ENCODE assay signal across 19 mouse cellular contexts in genomic region chr7:6744281-6744904, GRCm38 (mm10). TPM values are rescaled to one million over a fixed set of nuclear protein-coding genes. Genes with fewer than 3 reads are reported as not detected.
DNase-seq lines count a peak whose midpoint lies in the region; ATAC-seq and TF ChIP-seq lines count a peak whose summit lies in the region.
"Had no signal": no experiment of that assay in that cellular context is flagged by ENCODE, and none has a peak within 500 bp of the region (broad histone marks: within the 10 kb centered on the region; RNA-seq: fewer than 3 reads in every experiment).

No protein-coding gene starts in this region.

- WGBS in heart, embryonic 16.5 days, result 24% methylated on average over 10 of the region's 10 CpGs
- 70% methylated on average over 10 of the region's 10 CpGs for WGBS in embryonic facial prominence, embryonic 10.5 days
- 29% methylated on average over 10 of the region's 10 CpGs for WGBS in limb, embryonic 10.5 days

- H3K4me1 ChIP-seq in heart, embryonic 16.5 days (ENCODE audit: control insufficient read depth, insufficient read depth, low read length), result peaks cover 3% of the 10 kb centered on the region; the same call in 1 of the 2 replicates
- peaks cover 7% of the 10 kb centered on the region for H3K4me1 ChIP-seq in embryonic facial prominence, embryonic 10.5 days
- H3K4me1 ChIP-seq in limb, embryonic 10.5 days, result peaks cover 36% of the 10 kb centered on the region
- H3K4me1 ChIP-seq: liver, embryonic 15.5 days had no signal

- no peak overlapping the region for H3K4me2 ChIP-seq in heart, embryonic 16.5 days (ENCODE audit: low read depth, low read length)
- H3K4me2 ChIP-seq: forebrain, embryonic 15.5 days; hindbrain, embryonic 14.5 days; liver, embryonic 15.5 days had no signal

- H3K4me3 ChIP-seq in heart, embryonic 16.5 days (ENCODE audit: low read length), result no peak overlapping the region
- H3K4me3 ChIP-seq in embryonic facial prominence, embryonic 10.5 days, result no peak overlapping the region
- H3K4me3 ChIP-seq in limb, embryonic 10.5 days, result no peak overlapping the region
- H3K4me3 ChIP-seq in layer of hippocampus, adult 2 months, result no peak overlapping the region
- H3K4me3 ChIP-seq: forebrain, embryonic 15.5 days; left cerebral cortex, adult 2 months; liver, embryonic 15.5 days had no signal

- no peaks in the 10 kb centered on the region for H3K9me3 ChIP-seq in heart, embryonic 16.5 days (replicated peaks; ENCODE audit: control insufficient read depth, low read length)
- H3K9me3 ChIP-seq in embryonic facial prominence, embryonic 10.5 days, result no peaks in the 10 kb centered on the region
- H3K9me3 ChIP-seq in limb, embryonic 10.5 days (replicated peaks), result no peaks in the 10 kb centered on the region
- H3K9me3 ChIP-seq: forebrain, embryonic 15.5 days; liver, embryonic 15.5 days had no signal

- intact Hi-C loops in heart, postnatal 36 days (cut with DNase I), result no loop called here

- no peak for TF ChIP-seq CTCF in layer of hippocampus, adult 2 months (conservative IDR thresholded peaks at IDR 0.05)

- no peaks in the 10 kb centered on the region for H3K36me3 ChIP-seq in heart, embryonic 16.5 days (ENCODE audit: control insufficient read depth, insufficient read depth)
- peaks cover 5% of the 10 kb centered on the region; the same call in 1 of the 2 replicates for H3K36me3 ChIP-seq in embryonic facial prominence, embryonic 10.5 days (replicated peaks)
- peaks cover 12% of the 10 kb centered on the region for H3K36me3 ChIP-seq in limb, embryonic 10.5 days
- H3K36me3 ChIP-seq: forebrain, embryonic 15.5 days; liver, embryonic 15.5 days had no signal

- no peak for DNase-seq in heart, postnatal 36 days
- DNase-seq in MN1 (ENCODE audit: low spot score), result peak; percentile 7
- peak; percentile 48 for DNase-seq in embryonic facial prominence, embryonic 10.5 days (ENCODE audit: low spot score)
- DNase-seq in limb, embryonic 10.5 days (ENCODE audit: low spot score), result no peak
- no peak for DNase-seq in cerebellum, postnatal 25 days
- DNase-seq in layer of hippocampus, adult 2 months (ENCODE audit: low spot score in 2 of 2), result no peak
- no peak for DNase-seq in urinary bladder, postnatal 4 days (ENCODE audit: low spot score in 2 of 2)
- DNase-seq: cerebellum, adult 2 months; gastrocnemius, postnatal 25 days; kidney, postnatal 36 days; right cerebral cortex, postnatal 25 days had no signal

- H3K27me3 ChIP-seq in heart, embryonic 16.5 days (ENCODE audit: control insufficient read depth, insufficient read depth, low read length), result no peaks in the 10 kb centered on the region
- no peaks in the 10 kb centered on the region for H3K27me3 ChIP-seq in embryonic facial prominence, embryonic 10.5 days (replicated peaks; ENCODE audit: low read depth, poor library complexity, severe bottlenecking)
- no peaks in the 10 kb centered on the region for H3K27me3 ChIP-seq in limb, embryonic 10.5 days (ENCODE audit: low read depth, poor library complexity, severe bottlenecking)
- H3K27me3 ChIP-seq: forebrain, embryonic 15.5 days; liver, embryonic 15.5 days had no signal

- peak overlapping the region; percentile 1; the same call in 1 of the 2 replicates for H3K27ac ChIP-seq in heart, embryonic 16.5 days (ENCODE audit: low read length)
- H3K27ac ChIP-seq in embryonic facial prominence, embryonic 10.5 days (replicated peaks), result no peak overlapping the region
- peak overlapping the region; percentile 66; the same call in 1 of the 2 replicates for H3K27ac ChIP-seq in limb, embryonic 10.5 days
- no peak overlapping the region for H3K27ac ChIP-seq in layer of hippocampus, adult 2 months
- H3K27ac ChIP-seq: forebrain, embryonic 15.5 days; hindbrain, embryonic 14.5 days; left cerebral cortex, adult 2 months; liver, embryonic 15.5 days had no signal

- no peak; the same call in 1 of the 2 replicates for ATAC-seq in heart, embryonic 16.5 days (replicated peaks; ENCODE audit: extremely low read depth, insufficient read depth, low FRiP score)
- ATAC-seq: CD4-positive, CD25-positive, alpha-beta regulatory T cell, adult 4 months; forebrain, embryonic 15.5 days had no signal

- H3K9ac ChIP-seq in heart, embryonic 16.5 days (ENCODE audit: low read length), result peak overlapping the region; percentile 12
- H3K9ac ChIP-seq: forebrain, embryonic 15.5 days; hindbrain, embryonic 14.5 days; liver, embryonic 15.5 days had no signal

RNA-seq across cellular contexts. Expression of gene Usp29, which starts 14.0 kb away (rescaled TPM):
- 5.9 and 6.1 TPM in 2 replicates for polyA plus RNA-seq in heart, embryonic 16.5 days (2015; fragmentation: Nextera tagmentation; extraction: Ambion mirVana)
- under 1 TPM; 0.08 to 0.17 TPM for total RNA-seq in heart, postnatal 36 days (2021)
- polyA plus RNA-seq in embryonic facial prominence, embryonic 10.5 days (2016; fragmentation: Nextera tagmentation; extraction: Ambion mirVana), result 15.9 and 17.6 TPM in 2 replicates
- 25.1 and 25.4 TPM in 2 replicates for polyA plus RNA-seq in limb, embryonic 10.5 days (2016; fragmentation: Nextera tagmentation; extraction: Ambion mirVana)
- 10 to 100 TPM; 29.7 to 31.6 TPM for total RNA-seq in layer of hippocampus, adult 2 months (2021)
- total RNA-seq: megakaryocyte, adult 5-6 weeks; neutrophil, adult 5-6 weeks had no signal

RNA-seq across cellular contexts. Expression of gene Peg3, which starts 14.2 kb away (rescaled TPM):
- 86.6 and 88.1 TPM in 2 replicates for polyA plus RNA-seq in heart, embryonic 16.5 days (2015; fragmentation: Nextera tagmentation; extraction: Ambion mirVana)
- total RNA-seq in heart, postnatal 36 days (2021), result 10 to 100 TPM in 1 of 2 experiments, 1 to 10 TPM in 1; 7.6 to 11.3 TPM
- 218 and 249 TPM in 2 replicates for polyA plus RNA-seq in embryonic facial prominence, embryonic 10.5 days (2016; fragmentation: Nextera tagmentation; extraction: Ambion mirVana)
- 378 and 427 TPM in 2 replicates for polyA plus RNA-seq in limb, embryonic 10.5 days (2016; fragmentation: Nextera tagmentation; extraction: Ambion mirVana)
- total RNA-seq in layer of hippocampus, adult 2 months (2021), result 100 to 1,000 TPM; 172 to 173 TPM
- total RNA-seq: neutrophil, adult 5-6 weeks had no signal
- polyA plus RNA-seq: CD4-positive, CD25-positive, alpha-beta regulatory T cell, adult 4 months had no signal

RNA-seq across cellular contexts. Expression of gene Zim1, which starts 48.1 kb away (rescaled TPM):
- polyA plus RNA-seq in heart, embryonic 16.5 days (2015; fragmentation: Nextera tagmentation; extraction: Ambion mirVana), result 6.6 and 11.6 TPM in 2 replicates
- 1 to 10 TPM; 3.7 to 4.6 TPM for total RNA-seq in heart, postnatal 36 days (2021)
- polyA plus RNA-seq in embryonic facial prominence, embryonic 10.5 days (2016; fragmentation: Nextera tagmentation; extraction: Ambion mirVana), result 1.7 and 2.3 TPM in 2 replicates
- polyA plus RNA-seq in limb, embryonic 10.5 days (2016; fragmentation: Nextera tagmentation; extraction: Ambion mirVana), result 2.7 and 3.8 TPM in 2 replicates
- 1 to 10 TPM; 5.0 to 6.5 TPM for total RNA-seq in layer of hippocampus, adult 2 months (2021)
- total RNA-seq: megakaryocyte, adult 5-6 weeks; neutrophil, adult 5-6 weeks had no signal
- polyA plus RNA-seq: CD4-positive, CD25-positive, alpha-beta regulatory T cell, adult 4 months had no signal

Comparison
In these comparisons a context has a peak if more than half of its experiments do, and no peak if none do; other contexts are left out.
1. H3K27ac ChIP-seq: peak in heart, embryonic 16.5 days (single experiment) and limb, embryonic 10.5 days (single experiment); none in embryonic facial prominence, embryonic 10.5 days (single experiment) and layer of hippocampus, adult 2 months (single experiment).
2. DNase-seq: peak in MN1 (single experiment) and embryonic facial prominence, embryonic 10.5 days (single experiment); none in heart, postnatal 36 days (0 of 2), limb, embryonic 10.5 days (single experiment), cerebellum, postnatal 25 days (0 of 2), layer of hippocampus, adult 2 months (0 of 2) and urinary bladder, postnatal 4 days (0 of 2).